Mouse (Mus musculus): ENCODE data around the gene Kcnma1.

Kcnma1 gene

GRCm38 (mm10) chr14:23966471-23966870 is 47.8 kb downstream of the Kcnma1 start:
- no peak for DNase-seq (ENCODE audit: low read depth)

DNA sequence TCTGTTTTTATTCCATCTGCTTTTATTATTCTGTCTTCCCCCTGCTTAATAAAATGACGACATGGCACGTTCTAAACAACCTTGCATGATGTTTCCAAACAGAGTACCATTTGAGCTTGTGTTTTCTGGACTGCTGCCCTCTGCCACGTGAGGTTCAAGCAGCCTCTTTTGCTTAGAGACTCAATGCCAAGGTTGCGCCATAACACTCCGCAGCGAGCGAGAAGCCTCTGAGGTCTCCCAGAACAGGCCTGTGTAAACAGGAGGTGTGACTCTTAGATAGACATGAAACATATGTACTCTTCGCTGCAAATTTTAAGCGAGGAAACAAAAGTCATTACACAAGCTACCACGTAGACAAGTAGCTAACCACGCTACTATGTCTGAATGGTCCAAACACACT is 55.2 kb downstream of the Kcnma1 start:
- DNase-seq (ENCODE audit: low read depth): no peak

DNA sequence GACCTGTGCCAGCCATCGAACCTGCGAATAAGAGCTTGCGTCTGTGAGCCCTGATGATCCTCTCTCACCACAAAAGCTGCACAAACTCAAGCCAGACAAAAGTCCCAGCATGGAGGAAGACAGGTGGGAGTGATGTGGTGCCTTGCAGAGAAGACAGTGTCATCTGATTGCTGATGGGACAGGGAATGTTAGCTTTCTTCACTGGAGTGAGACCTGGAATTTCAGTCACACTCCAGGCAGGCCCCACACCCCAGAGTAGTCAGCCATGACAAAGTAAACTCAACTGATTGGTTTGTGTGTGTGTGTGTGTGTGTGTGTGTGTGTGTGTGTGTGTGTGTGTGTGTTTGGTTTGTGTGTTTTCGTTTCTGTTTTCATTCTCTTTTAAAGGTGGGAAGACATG is 57.0 kb downstream of the Kcnma1 start:
- no peak for DNase-seq (ENCODE audit: low read depth)

GRCm38 (mm10) chr14:23943876-23944275 is 70.4 kb downstream of the Kcnma1 start:
- no peak for DNase-seq (ENCODE audit: low read depth)

- no peak for DNase-seq (ENCODE audit: low read depth)
These were observed 71.1 kb downstream of the Kcnma1 start for GRCm38 (mm10) chr14:23943152-23943551.

- no peak for DNase-seq (ENCODE audit: low read depth)
These were observed 72.2 kb downstream of the Kcnma1 start for GRCm38 (mm10) chr14:23942103-23942502.

- no peak for DNase-seq (ENCODE audit: low read depth)
These were observed 79.3 kb downstream of the Kcnma1 start for GRCm38 (mm10) chr14:23935016-23935415.

DNA sequence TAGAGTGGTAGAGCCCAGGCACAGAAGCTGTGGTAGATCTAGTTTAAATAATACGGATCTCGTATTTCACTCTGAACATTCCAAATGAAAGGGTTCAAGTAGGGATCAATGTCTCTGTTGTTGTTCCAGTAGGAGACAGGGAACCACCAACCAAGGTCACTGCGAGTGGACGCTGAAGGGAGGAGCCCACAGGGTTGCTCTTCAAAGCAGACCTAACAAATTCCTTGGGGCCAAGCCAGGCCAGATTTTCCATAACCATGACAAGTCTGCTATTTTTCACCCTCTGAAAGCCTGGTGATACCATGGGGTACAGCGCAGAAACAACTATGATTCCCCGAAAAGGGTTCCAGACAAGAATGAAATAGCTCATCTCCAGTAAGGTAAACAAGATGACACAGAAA is 82.6 kb downstream of the Kcnma1 start:
- DNase-seq (ENCODE audit: low read depth): no peak

DNA sequence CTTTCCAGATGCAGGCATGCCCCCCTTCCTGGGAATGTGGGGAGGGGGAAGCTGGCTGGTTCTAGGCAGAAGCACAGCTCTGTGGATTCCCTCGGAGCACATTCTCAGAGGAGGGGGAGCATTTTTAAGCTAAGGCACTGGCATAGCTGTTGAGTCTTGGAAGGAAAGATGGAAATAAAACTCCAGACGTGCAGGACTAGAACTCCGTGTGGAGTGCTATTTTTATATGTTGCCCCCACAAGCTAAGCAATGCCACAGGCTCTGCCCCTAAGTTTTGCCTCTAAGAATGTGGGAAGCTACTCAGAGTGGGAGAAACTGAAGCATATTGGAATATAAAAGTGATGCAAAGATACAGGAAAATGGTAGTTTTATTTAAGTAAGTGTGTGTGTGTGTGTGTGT is 85.1 kb downstream of the Kcnma1 start:
- no peak for DNase-seq (ENCODE audit: low read depth)

DNA sequence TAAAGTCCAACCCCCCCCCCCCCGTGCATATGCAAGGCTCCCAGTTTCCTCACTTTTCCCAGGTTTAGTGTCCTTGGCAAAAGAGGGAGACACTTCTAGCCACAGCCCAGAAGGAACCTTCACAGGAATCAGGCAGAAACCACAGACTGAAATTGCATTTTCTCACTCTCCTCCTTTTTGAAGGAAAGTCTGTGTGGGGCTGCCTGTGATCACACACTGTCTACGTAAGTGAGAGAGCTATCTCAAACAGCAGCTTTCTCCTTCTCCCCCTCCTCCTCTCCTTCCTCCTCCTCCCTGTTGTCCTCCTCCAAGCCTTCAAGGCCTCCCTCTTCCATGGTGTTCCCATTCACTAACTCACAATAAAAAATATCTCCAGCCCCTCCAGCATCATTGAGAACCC is 90.9 kb downstream of the Kcnma1 start:
- no peak for DNase-seq (ENCODE audit: low read depth)

GRCm38 (mm10) chr14:23922755-23923154 is 91.5 kb downstream of the Kcnma1 start:
- DNase-seq (ENCODE audit: low read depth): no peak

DNA sequence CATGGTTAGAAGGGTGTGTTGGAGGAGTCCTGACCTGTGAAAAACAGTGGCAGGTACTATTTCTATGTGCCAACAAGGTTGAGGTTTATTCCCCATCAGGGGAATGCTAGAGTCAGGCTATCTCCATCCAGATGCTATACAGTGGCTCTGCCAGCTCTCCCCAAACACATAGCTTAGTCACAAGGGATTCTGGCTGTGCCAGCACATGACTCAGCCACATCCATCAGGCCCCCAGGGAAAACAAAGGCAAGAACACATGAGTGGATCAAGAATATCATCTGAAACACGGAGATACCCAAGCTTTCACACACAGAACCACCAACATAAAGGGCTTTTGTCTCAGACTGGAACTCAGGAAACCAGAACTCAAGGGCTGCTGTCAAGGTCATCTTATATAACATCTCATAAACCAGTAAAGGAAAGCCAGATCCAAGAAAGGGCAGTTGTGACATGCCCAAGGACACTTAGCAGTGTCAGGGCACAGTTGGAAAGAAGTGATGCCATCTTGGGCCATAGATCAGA is 103.1 kb downstream of the Kcnma1 start:
- no peak for DNase-seq (ENCODE audit: low read depth)

GRCm38 (mm10) chr14:23908564-23908963 is 105.7 kb downstream of the Kcnma1 start:
- DNase-seq (ENCODE audit: low read depth): no peak

- no peak for DNase-seq (ENCODE audit: low read depth)
These were observed 111.5 kb downstream of the Kcnma1 start for GRCm38 (mm10) chr14:23902636-23903279.

DNA sequence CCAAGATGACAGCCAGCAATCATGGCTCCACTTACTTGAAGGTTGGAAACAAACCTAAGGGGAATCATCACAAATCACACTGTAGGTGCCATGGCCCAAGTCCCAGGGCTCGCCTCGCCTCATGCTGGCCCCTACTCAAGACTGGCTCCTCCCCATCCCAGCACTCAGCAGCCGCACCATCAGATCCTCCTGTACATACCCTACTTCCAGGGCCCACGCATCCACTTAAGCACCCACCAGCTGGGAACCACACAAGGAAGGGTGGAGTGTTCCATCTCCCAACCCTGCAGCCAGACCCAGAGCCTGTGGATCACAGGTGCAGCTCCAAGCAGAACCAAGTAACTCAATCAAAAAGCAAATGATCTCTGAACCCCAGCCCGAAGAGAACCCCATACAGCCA is 114.8 kb downstream of the Kcnma1 start:
- no peak for DNase-seq (ENCODE audit: low read depth)

- no peak for DNase-seq (ENCODE audit: low read depth)
These were observed 116.5 kb downstream of the Kcnma1 start for GRCm38 (mm10) chr14:23897815-23898214.

DNA sequence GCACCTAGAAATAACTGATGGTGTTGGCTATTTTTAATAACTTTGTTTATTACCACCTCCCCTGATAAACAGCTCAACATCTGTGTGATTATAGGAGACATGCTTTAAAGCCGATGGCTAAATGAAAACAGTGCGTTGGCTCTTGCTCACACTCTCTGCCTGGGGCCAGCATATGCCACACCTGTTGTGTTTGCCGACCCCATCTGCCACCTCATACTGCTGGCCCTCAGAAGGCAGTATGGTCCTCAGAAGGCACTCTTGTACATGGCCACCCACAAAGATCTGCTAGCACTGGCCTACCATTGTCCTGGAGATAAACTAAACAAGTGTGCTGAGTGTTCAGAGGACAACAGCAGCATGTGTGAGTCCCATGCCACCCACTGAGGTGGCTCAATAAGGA is 118.3 kb downstream of the Kcnma1 start:
- DNase-seq (ENCODE audit: low read depth): no peak

- no peak for DNase-seq (ENCODE audit: low read depth)
These were observed 128.2 kb downstream of the Kcnma1 start for GRCm38 (mm10) chr14:23886112-23886511.

DNA sequence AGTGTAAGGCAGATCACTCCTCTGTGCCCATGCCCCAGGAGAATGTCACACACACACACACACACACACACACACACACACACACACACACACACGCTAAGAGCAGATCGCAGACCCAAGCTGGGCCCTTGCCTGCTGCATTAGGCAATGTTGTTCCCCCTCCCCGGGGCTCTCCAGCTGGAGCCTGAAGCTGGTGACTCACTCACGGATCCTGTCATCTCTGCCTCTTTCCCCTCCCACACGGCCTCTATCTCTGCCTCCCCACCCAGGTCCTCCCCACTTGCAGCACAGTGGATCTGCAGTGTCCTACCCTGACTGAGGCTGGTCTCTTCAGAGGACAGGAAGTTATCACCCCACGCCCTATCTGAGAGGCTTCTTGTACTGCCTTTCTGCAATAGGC is 128.8 kb downstream of the Kcnma1 start:
- DNase-seq (ENCODE audit: low read depth): peak; percentile 1

DNA sequence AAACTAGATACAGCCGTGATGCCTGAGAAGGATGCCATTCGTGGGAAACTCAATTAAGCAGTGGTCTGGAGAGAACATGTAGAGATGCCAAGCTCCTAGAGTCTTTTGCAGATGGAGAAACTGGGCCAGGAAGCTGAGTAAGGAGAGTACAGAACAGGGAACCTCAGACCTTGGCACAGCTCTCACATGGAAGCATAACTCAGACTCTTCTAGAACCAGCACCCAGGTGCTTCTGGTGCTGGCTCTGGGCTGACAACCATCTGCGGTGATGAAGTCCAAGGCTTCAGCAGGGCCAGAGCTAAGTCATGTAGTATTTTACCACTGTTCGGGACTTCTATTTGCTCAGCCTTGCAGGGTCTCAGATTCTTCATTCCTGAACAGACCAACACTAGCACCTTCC is 129.2 kb downstream of the Kcnma1 start:
- DNase-seq (ENCODE audit: low read depth): no peak

DNA sequence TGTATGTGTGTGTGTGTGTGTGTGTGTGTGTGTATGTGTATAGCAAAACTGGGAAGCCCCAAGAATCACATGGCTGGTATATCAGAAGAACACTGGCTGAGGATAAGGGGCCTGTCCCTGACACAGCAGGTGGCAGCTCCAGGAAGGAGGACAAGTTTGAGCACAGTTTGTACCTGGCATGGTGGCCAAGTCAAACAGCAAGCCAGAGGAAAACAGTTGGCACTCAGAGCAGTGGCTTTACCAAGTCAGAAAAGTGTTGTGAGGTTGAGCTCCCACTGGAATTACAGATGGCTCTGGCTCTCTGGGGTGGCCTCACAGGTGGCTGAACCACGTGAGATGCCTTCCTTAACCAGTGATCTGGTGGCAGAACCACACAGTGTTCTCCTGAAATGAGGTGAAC is 132.3 kb downstream of the Kcnma1 start:
- DNase-seq (ENCODE audit: low read depth): no peak

DNA sequence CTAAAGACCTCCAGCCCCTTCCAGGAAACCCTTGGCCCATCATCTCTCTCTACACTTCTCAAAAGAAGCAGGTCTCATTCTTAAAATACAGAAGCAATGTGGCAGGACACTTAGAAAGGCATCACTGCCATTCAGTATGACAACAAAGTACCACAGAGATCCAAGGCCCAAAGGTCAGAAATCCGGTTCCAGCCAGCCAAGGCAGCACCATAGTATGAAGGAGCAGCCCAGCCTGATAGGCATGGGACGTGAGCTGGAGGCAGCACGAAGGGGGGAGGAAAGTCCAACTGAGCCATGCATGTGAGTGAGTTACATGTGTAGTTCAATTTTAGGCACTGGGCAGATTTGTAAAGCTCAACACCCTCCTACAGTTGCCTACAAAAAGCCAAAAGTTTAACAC is 135.0 kb downstream of the Kcnma1 start:
- no peak for DNase-seq (ENCODE audit: low read depth)

DNA sequence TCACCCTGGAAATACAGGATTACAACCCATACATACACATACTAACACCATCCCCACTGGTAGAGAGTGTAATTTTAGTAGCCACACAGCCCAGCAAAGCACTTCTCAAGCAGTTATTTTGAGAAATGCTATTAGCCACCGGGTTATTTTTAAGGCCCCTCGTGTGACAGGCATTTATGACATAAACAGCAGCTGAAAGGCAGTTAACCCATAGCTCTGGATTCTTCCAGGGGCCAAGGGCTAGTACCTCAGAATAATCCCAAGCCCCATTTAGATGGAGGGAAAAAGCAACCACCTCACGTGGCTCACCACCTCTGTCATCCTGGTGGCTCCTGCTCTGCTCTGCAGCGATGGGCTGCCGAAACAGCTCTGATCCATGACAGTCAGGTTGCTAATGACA is 136.7 kb downstream of the Kcnma1 start:
- no peak for DNase-seq (ENCODE audit: low read depth)

DNA sequence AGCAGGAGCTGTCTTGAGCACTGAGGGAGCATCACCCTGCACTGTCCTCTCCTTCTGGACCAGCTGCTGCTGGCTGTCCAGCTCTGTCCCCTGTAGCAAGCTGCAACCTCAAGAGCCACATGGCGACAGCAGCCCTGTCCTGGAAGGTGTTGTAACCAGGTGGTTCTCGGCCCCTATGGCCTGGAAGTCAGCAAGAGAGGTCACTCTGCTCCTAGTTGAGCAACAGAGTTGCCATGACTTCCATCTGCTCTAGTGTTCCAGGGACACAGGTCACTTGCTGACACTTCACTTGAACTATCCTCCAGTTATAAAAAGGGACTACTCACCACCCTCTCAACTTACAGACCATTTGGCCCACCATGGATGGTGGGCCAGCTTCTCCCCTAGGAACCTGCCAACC is 139.7 kb downstream of the Kcnma1 start:
- no peak for DNase-seq (ENCODE audit: low read depth)
